Mouse (Mus musculus) ES-Bruce4 (cell line): ENCODE measurements at regions not wholly inside any gene's neighbourhood (a gene's known extent, or its start where the extent isn't known, plus 50 kb on each side); places are given as distances from the start of the nearest gene placed in this dataset.

ENCODE experiments used
- CTCF ChIP-seq: IDR thresholded peaks from one replicate; pipeline ENCODE4 v1.8.1; 2011; ENCODE audit warnings: low read depth, low read length
- POLR2A ChIP-seq: IDR thresholded peaks from one replicate; pipeline ENCODE4 v1.8.1; 2011; ENCODE audit warnings: low read length; ENCODE audit not compliant: insufficient read depth

DNA sequence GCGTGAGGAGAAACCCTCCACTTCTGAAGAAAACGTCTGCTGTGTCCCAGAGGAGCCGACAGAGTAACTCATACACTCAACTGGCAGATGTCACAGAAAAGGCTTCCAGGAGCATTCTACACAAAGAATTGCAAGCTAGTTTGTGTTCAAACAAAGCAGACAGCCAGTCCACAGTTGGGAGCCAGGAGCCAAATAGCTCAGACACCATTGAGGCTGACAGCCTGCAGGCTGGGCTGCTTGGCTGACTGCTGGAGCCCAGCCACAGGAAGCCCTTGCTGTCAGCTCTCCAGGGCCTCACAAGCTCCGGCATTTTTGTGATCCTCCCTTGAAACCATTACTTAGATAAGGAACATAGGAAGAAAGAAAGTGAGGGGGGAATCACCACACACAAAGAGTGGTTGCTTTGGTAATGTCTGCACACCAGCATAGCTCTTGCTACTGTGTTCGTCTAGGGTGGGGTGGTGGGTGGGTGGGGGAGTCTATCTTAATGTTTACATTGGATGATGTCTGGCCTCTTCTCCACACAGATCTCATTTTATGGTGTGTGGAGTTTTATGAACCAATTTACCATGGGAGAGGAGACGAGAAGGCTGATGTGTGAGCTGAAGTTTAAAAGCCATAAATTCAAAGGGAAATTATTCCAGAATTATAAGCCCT is 62.3 kb upstream of the Ankfn1 start:
- TF ChIP-seq CTCF, result no peak
- no peak for TF ChIP-seq POLR2A
